Mouse (Mus musculus) CH12.LX (cell line): ENCODE data around the gene Ttl.

Source experiments
- CHD1 ChIP-seq: IDR thresholded peaks from 2 replicates; pipeline ENCODE4 v1.6.1; 2012; ENCODE audit warnings: low read depth, low read length, improper control_type of control experiment, inconsistent platforms
- CTCF ChIP-seq, 2 experiments: IDR thresholded peaks in 1 of 2; conservative IDR thresholded peaks in 1 of 2; 2 replicates each; pipeline ENCODE4 v1.5.1; 2011 to 2012; ENCODE audit warnings: low read depth in 2 of 2, low read length in 2 of 2, improper control_type of control experiment in 1 of 2, inconsistent platforms in 1 of 2, mild to moderate bottlenecking in 1 of 2, moderate library complexity in 1 of 2
- E2F4 ChIP-seq: IDR thresholded peaks from 2 replicates; pipeline ENCODE4 v1.6.1; 2011; ENCODE audit warnings: low read depth, low read length, improper control_type of control experiment; ENCODE audit not compliant: insufficient replicate concordance
- EP300 ChIP-seq: IDR thresholded peaks from 2 replicates; pipeline ENCODE4 v1.6.1; 2011; ENCODE audit warnings: low read length, improper control_type of control experiment
- MAFK ChIP-seq: IDR thresholded peaks from 2 replicates; pipeline ENCODE4 v1.6.1; 2011; ENCODE audit warnings: low read length, improper control_type of control experiment; ENCODE audit not compliant: insufficient replicate concordance
- MXI1 ChIP-seq: IDR thresholded peaks from 2 replicates; pipeline ENCODE4 v1.6.1; 2011; ENCODE audit warnings: mild to moderate bottlenecking, low read depth, low read length, improper control_type of control experiment
- MYC ChIP-seq: IDR thresholded peaks from 2 replicates; pipeline ENCODE4 v1.6.1; 2011; ENCODE audit warnings: low read depth, mild to moderate bottlenecking, improper control_type of control experiment, low read length
- POLR2A ChIP-seq: IDR thresholded peaks from 2 replicates; pipeline ENCODE4 v1.6.1; 2011; ENCODE audit warnings: low read depth, mild to moderate bottlenecking, improper control_type of control experiment, low read length
- POLR2AphosphoS2 ChIP-seq: IDR thresholded peaks from 2 replicates; pipeline ENCODE4 v1.6.1; 2011; ENCODE audit warnings: low read depth, low read length, improper control_type of control experiment
- TCF12 ChIP-seq: IDR thresholded peaks from 2 replicates; pipeline ENCODE4 v1.6.1; 2014; ENCODE audit warnings: low read depth, mild to moderate bottlenecking, inconsistent platforms, low read length, improper control_type of control experiment
- UBTF ChIP-seq: IDR thresholded peaks from 2 replicates; pipeline ENCODE4 v1.6.1; 2012; ENCODE audit warnings: low read depth, mild to moderate bottlenecking, inconsistent platforms, low read length, improper control_type of control experiment, moderate library complexity
- USF2 ChIP-seq: conservative IDR thresholded peaks from 2 replicates; pipeline ENCODE4 v1.6.1; 2011; ENCODE audit warnings: low read depth, low read length, improper control_type of control experiment

DNA sequence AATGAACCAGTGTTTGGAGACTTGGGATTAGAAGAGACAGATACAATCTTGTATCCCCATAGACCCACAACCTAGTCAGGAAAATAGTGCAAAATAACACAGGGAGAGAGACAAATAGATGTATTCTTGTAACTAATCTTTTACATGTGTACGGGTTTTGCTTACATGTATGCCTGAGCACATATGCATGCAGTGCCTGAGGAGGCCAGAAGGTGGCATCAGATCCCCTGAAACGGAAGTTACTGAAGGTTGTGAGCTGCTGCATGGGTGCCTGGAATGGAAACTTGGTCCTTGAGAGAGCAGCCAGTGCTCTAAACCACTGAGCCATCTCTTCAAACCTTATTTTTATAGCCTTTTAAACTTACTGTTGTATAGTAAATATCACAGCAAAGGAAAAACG is 12.6 kb downstream of the Ttl start:
- no peak for TF ChIP-seq EP300
- TF ChIP-seq E2F4 = no peak
- TF ChIP-seq CHD1 = no peak
- TF ChIP-seq USF2 = no peak
- peak; percentile 27 to 60; a peak in 3 of 4 replicates for TF ChIP-seq CTCF (conservative IDR thresholded peaks at IDR 0.05 in 1 of 2, IDR thresholded peaks at IDR 0.05 in 1 of 2; ENCODE audit: low read depth in 2 of 2, low read length in 2 of 2)
- no peak for TF ChIP-seq POLR2AphosphoS2
- no peak for TF ChIP-seq MYC
- no peak for TF ChIP-seq POLR2A
- TF ChIP-seq UBTF = no peak
- TF ChIP-seq MXI1 = no peak
- no peak for TF ChIP-seq MAFK
- TF ChIP-seq TCF12 = no peak
